Comparison of ENCODE assay signal across 25 mouse cellular contexts in genomic region chr7:63964121-63964520, GRCm38 (mm10). TPM values are rescaled to one million over a fixed set of nuclear protein-coding genes. Genes with fewer than 3 reads are reported as not detected.
DNase-seq lines count a peak whose midpoint lies in the region; ATAC-seq and TF ChIP-seq lines count a peak whose summit lies in the region.
"Had no signal": no experiment of that assay in that cellular context is flagged by ENCODE, and none has a peak within 500 bp of the region (broad histone marks: within the 10 kb centered on the region; RNA-seq: fewer than 3 reads in every experiment).

No protein-coding gene starts in this region.

- no peaks in the 10 kb centered on the region for H3K79me2 ChIP-seq in CH12.LX (replicated peaks; ENCODE audit: control insufficient read depth, extremely low read depth, insufficient read depth, poor library complexity, severe bottlenecking)

- in situ Hi-C loops in CH12.LX (cut with MboI; ENCODE audit: low pct_ligation_motif_present, low pct_unique_long_range_greater_than_20kb, low sequenced_read_pairs): loop anchor here (25.0 kb wide), 1 partner anchor 202 kb away; no protein-coding TSS in a partner anchor

- no peak overlapping the region for H3K27ac ChIP-seq in hindbrain, embryonic 11.5 days (ENCODE audit: low read depth, low read length)
- H3K27ac ChIP-seq in hindbrain, embryonic 10.5 days: no peak overlapping the region
- H3K27ac ChIP-seq in liver, postnatal 0 days (ENCODE audit: low read depth): no peak overlapping the region
- H3K27ac ChIP-seq in liver, embryonic 11.5 days (ENCODE audit: low read depth, low read length): no peak overlapping the region
- H3K27ac ChIP-seq in CH12.LX (ENCODE audit: insufficient read depth, low read depth): no peak overlapping the region
- H3K27ac ChIP-seq: heart, embryonic 15.5 days; kidney, postnatal 0 days had no signal

- WGBS in hindbrain, embryonic 11.5 days: 68% methylated on average over 6 of the region's 6 CpGs
- WGBS in hindbrain, embryonic 10.5 days: 76% methylated on average over 6 of the region's 6 CpGs
- 74% methylated on average over 6 of the region's 6 CpGs for WGBS in liver, postnatal 0 days (ENCODE audit: insufficient replicate concordance)
- 74% methylated on average over 6 of the region's 6 CpGs for WGBS in liver, embryonic 11.5 days

- H3K36me3 ChIP-seq in hindbrain, embryonic 11.5 days (ENCODE audit: control insufficient read depth, insufficient read depth, low read length): no peaks in the 10 kb centered on the region
- no peaks in the 10 kb centered on the region for H3K36me3 ChIP-seq in hindbrain, embryonic 10.5 days
- no peaks in the 10 kb centered on the region for H3K36me3 ChIP-seq in liver, postnatal 0 days (replicated peaks; ENCODE audit: insufficient read depth, low read length)
- no peaks in the 10 kb centered on the region for H3K36me3 ChIP-seq in liver, embryonic 11.5 days (ENCODE audit: control insufficient read depth, insufficient read depth, low read length)
- no peaks in the 10 kb centered on the region for H3K36me3 ChIP-seq in CH12.LX (replicated peaks in 1 of 2; ENCODE audit: control insufficient read depth in 1 of 2, insufficient read depth in 1 of 2, low read length in 1 of 2)
- H3K36me3 ChIP-seq: heart, embryonic 15.5 days; hindbrain, embryonic 12.5 days; neural tube, embryonic 13.5 days had no signal

- no peaks in the 10 kb centered on the region for H3K4me1 ChIP-seq in hindbrain, embryonic 11.5 days (replicated peaks; ENCODE audit: control insufficient read depth, insufficient read depth, low read length)
- peaks cover 17% of the 10 kb centered on the region for H3K4me1 ChIP-seq in hindbrain, embryonic 10.5 days (replicated peaks)
- H3K4me1 ChIP-seq in liver, postnatal 0 days (ENCODE audit: insufficient read depth): peaks cover 15% of the 10 kb centered on the region
- H3K4me1 ChIP-seq in liver, embryonic 11.5 days (replicated peaks; ENCODE audit: control insufficient read depth, insufficient read depth, low read length): 0 out of 2 replicates have a peak, but pooled peaks cover 3% of the 10 kb centered on the region
- H3K4me1 ChIP-seq in CH12.LX (ENCODE audit: control insufficient read depth in 1 of 2, insufficient read depth in 2 of 2): peaks cover 13 to 16% of the 10 kb centered on the region in 2 experiments

- 0 out of 2 replicates have a peak, but pooled peaks have one; percentile 34 for ATAC-seq in hindbrain, embryonic 11.5 days (ENCODE audit: low FRiP score)
- ATAC-seq in liver, postnatal 0 days: no peak
- ATAC-seq in liver, embryonic 11.5 days (replicated peaks; ENCODE audit: low FRiP score): no peak

- TF ChIP-seq POLR2A in CH12.LX (IDR thresholded peaks at IDR 0.05; ENCODE audit: low read depth, low read length): no peak

- TF ChIP-seq CTCF in liver, postnatal 0 days (IDR thresholded peaks at IDR 0.05; ENCODE audit: low read depth): peak; percentile 23; the same call in 1 of the 2 replicates
- TF ChIP-seq CTCF in CH12.LX (conservative IDR thresholded peaks at IDR 0.05 in 1 of 2, IDR thresholded peaks at IDR 0.05 in 1 of 2; ENCODE audit: low read depth in 2 of 2, low read length in 2 of 2): peak in 1 of 2 experiments; percentile 17; a peak in 1 of 4 replicates

- no peak overlapping the region for H3K9ac ChIP-seq in hindbrain, embryonic 11.5 days (ENCODE audit: low read depth, low read length)
- H3K9ac ChIP-seq in liver, postnatal 0 days (replicated peaks): no peak overlapping the region
- no peak overlapping the region for H3K9ac ChIP-seq in liver, embryonic 11.5 days (ENCODE audit: low read depth, low read length)
- H3K9ac ChIP-seq in CH12.LX (ENCODE audit: insufficient read depth, low read depth): no peak overlapping the region
- H3K9ac ChIP-seq: heart, embryonic 15.5 days; hindbrain, embryonic 12.5 days; lung, embryonic 14.5 days; neural tube, embryonic 13.5 days had no signal

- DNase-seq in embryo, embryonic 10 days (ENCODE audit: low spot score): peak; percentile 3
- DNase-seq in embryo, embryonic 9.5 days (ENCODE audit: extremely low spot score): no peak
- DNase-seq in hindbrain, embryonic 11.5 days (ENCODE audit: low spot score): no peak
- DNase-seq in hindbrain, embryonic 10.5 days (ENCODE audit: low spot score): no peak
- DNase-seq in liver, postnatal 0 days: no peak
- DNase-seq in liver, embryonic 11.5 days (ENCODE audit: low spot score): no peak
- DNase-seq in CH12.LX (ENCODE audit: extremely low read depth): no peak
- no peak for DNase-seq in B cell, adult 2 months
- DNase-seq: adrenal gland, adult 2 months; cerebellum, adult 2 months; gastrocnemius, postnatal 14 days; lung, embryonic 14.5 days; lung, postnatal 36 days; right cerebral cortex, adult 18-20 months had no signal

- no peak overlapping the region for H3K4me2 ChIP-seq in hindbrain, embryonic 11.5 days (replicated peaks; ENCODE audit: low read depth, low read length)
- no peak overlapping the region for H3K4me2 ChIP-seq in liver, postnatal 0 days (ENCODE audit: low read depth, low read length)
- no peak overlapping the region for H3K4me2 ChIP-seq in liver, embryonic 11.5 days
- H3K4me2 ChIP-seq in CH12.LX (ENCODE audit: insufficient read depth, low read depth, poor library complexity, severe bottlenecking): no peak overlapping the region
- H3K4me2 ChIP-seq: heart, embryonic 15.5 days; hindbrain, embryonic 12.5 days; lung, embryonic 14.5 days; neural tube, embryonic 13.5 days had no signal

- TF ChIP-seq RAD21 in CH12.LX (IDR thresholded peaks at IDR 0.05; ENCODE audit: low read depth, low read length): peak; percentile 6

- dilution Hi-C loops in CH12.LX (cut with MboI; ENCODE audit: extremely low pct_ligation_motif_present, extremely low pct_unique_long_range_greater_than_20kb, low sequenced_read_pairs): no loop called here

- H3K27me3 ChIP-seq in hindbrain, embryonic 11.5 days (ENCODE audit: control insufficient read depth, insufficient read depth, low read length): no peaks in the 10 kb centered on the region
- peaks cover 6% of the 10 kb centered on the region; the same call in 1 of the 2 replicates for H3K27me3 ChIP-seq in hindbrain, embryonic 10.5 days (ENCODE audit: insufficient read depth, poor library complexity, severe bottlenecking)
- no peaks in the 10 kb centered on the region for H3K27me3 ChIP-seq in liver, postnatal 0 days (ENCODE audit: insufficient read depth, low read length)
- no peaks in the 10 kb centered on the region for H3K27me3 ChIP-seq in liver, embryonic 11.5 days (replicated peaks; ENCODE audit: control insufficient read depth, insufficient read depth, low read length)
- H3K27me3 ChIP-seq in CH12.LX (replicated peaks): no peaks in the 10 kb centered on the region
- H3K27me3 ChIP-seq: heart, embryonic 15.5 days; hindbrain, embryonic 12.5 days; neural tube, embryonic 13.5 days had no signal

- TF ChIP-seq EP300 in liver, postnatal 0 days (IDR thresholded peaks at IDR 0.05; ENCODE audit: low read depth): no peak
- TF ChIP-seq EP300 in CH12.LX (IDR thresholded peaks at IDR 0.05; ENCODE audit: low read length): no peak

- no peaks in the 10 kb centered on the region for H3K9me3 ChIP-seq in hindbrain, embryonic 11.5 days (ENCODE audit: control insufficient read depth, low read length)
- no peaks in the 10 kb centered on the region for H3K9me3 ChIP-seq in hindbrain, embryonic 10.5 days
- no peaks in the 10 kb centered on the region for H3K9me3 ChIP-seq in liver, postnatal 0 days (ENCODE audit: low read length)
- no peaks in the 10 kb centered on the region for H3K9me3 ChIP-seq in liver, embryonic 11.5 days (ENCODE audit: control insufficient read depth, low read length)
- H3K9me3 ChIP-seq in CH12.LX (replicated peaks; ENCODE audit: low read length): peaks cover 4% of the 10 kb centered on the region
- H3K9me3 ChIP-seq: heart, embryonic 15.5 days; hindbrain, embryonic 12.5 days; neural tube, embryonic 13.5 days had no signal

- no peak overlapping the region for H3K4me3 ChIP-seq in hindbrain, embryonic 11.5 days (ENCODE audit: low read depth, low read length)
- no peak overlapping the region for H3K4me3 ChIP-seq in hindbrain, embryonic 10.5 days
- H3K4me3 ChIP-seq in liver, postnatal 0 days (ENCODE audit: low read depth, low read length): no peak overlapping the region
- H3K4me3 ChIP-seq in liver, embryonic 11.5 days (ENCODE audit: low read depth, low read length): no peak overlapping the region
- no peak overlapping the region for H3K4me3 ChIP-seq in CH12.LX (replicated peaks in 1 of 3; ENCODE audit: low read depth in 2 of 3, low read length in 2 of 3, poor library complexity in 1 of 3)
- H3K4me3 ChIP-seq: heart, embryonic 15.5 days; hindbrain, embryonic 12.5 days; neural tube, embryonic 13.5 days had no signal

TF ChIP-seq in CH12.LX, 34 proteins besides CTCF, POLR2A, EP300 and RAD21:
- TF ChIP-seq KAT2A (IDR thresholded peaks at IDR 0.05; ENCODE audit: insufficient replicate concordance, low read length): no peak
- TF ChIP-seq NRF1 (IDR thresholded peaks at IDR 0.05; ENCODE audit: low read depth, low read length): no peak
- no peak for TF ChIP-seq SIN3A (IDR thresholded peaks at IDR 0.05; ENCODE audit: low read length)
- TF ChIP-seq SMC3 (IDR thresholded peaks at IDR 0.05; ENCODE audit: low read depth, low read length): peak; percentile 10; the same call in 1 of the 2 replicates
- no peak for TF ChIP-seq TBP (conservative IDR thresholded peaks at IDR 0.05; ENCODE audit: low read depth, low read length)
- TF ChIP-seq MEF2A (IDR thresholded peaks at IDR 0.05; ENCODE audit: borderline replicate concordance, low read depth, low read length): no peak

RNA-seq across cellular contexts. Expression of gene Klf13, which starts 25.4 kb away (rescaled TPM):
- 30.4 and 35.4 TPM in 2 replicates for polyA plus RNA-seq in hindbrain, embryonic 11.5 days (2014; fragmentation: Nextera tagmentation; extraction: Ambion mirVana)
- polyA plus RNA-seq in hindbrain, embryonic 10.5 days (2016; fragmentation: Nextera tagmentation; extraction: Ambion mirVana): 31.7 and 33.4 TPM in 2 replicates
- polyA plus RNA-seq in liver, postnatal 0 days (2015; fragmentation: Nextera tagmentation; extraction: Ambion mirVana): 25.5 and 25.7 TPM in 2 replicates
- polyA plus RNA-seq in liver, embryonic 11.5 days (2014; fragmentation: Nextera tagmentation; extraction: Ambion mirVana): 20.0 and 20.9 TPM in 2 replicates
- 5.7 and 9.7 TPM in 2 replicates for total RNA-seq in CH12.LX (2012; rRNA removed)
- 1.2 and 1.7 TPM in 2 replicates for total RNA-seq in CH12.LX (2014; rRNA removed)
- 3.7 TPM in 2 replicates for polyA plus RNA-seq in CH12.LX (2012; ENCODE audit: insufficient read length, low read depth)

RNA-seq across cellular contexts. Expression of gene E030018B13Rik, which starts 47.5 kb away (rescaled TPM):
- 0.28 TPM in 1 of 2 replicates, not detected in the other for polyA plus RNA-seq in hindbrain, embryonic 11.5 days (2014; fragmentation: Nextera tagmentation; extraction: Ambion mirVana)
- not detected in 2 replicates for polyA plus RNA-seq in hindbrain, embryonic 10.5 days (2016; fragmentation: Nextera tagmentation; extraction: Ambion mirVana)
- 0.14 TPM in 1 of 2 replicates, not detected in the other for polyA plus RNA-seq in liver, postnatal 0 days (2015; fragmentation: Nextera tagmentation; extraction: Ambion mirVana)
- polyA plus RNA-seq in liver, embryonic 11.5 days (2014; fragmentation: Nextera tagmentation; extraction: Ambion mirVana): 0.25 TPM in 1 of 2 replicates, not detected in the other
- total RNA-seq in CH12.LX (2012; rRNA removed) (not detected in 2 replicates), CH12.LX (2014; rRNA removed) (not detected in 2 replicates)
- not detected in 2 replicates for polyA plus RNA-seq in CH12.LX (2012; ENCODE audit: insufficient read length, low read depth)
- total RNA-seq: adrenal gland, adult 2 months; common myeloid progenitor, adult 5-6 weeks; gastrocnemius, postnatal 14 days; heart, adult 8-10 months; layer of hippocampus, postnatal 14 days; megakaryocyte-erythroid progenitor cell, adult 5-6 weeks had no signal
- polyA plus RNA-seq: adrenal gland, adult 2 months; cerebellum, adult 2 months; embryonic facial prominence, embryonic 14.5 days; kidney, postnatal 0 days; limb, embryonic 14.5 days; urinary bladder, adult 2 months had no signal
